Mouse (Mus musculus): Measurements from ENCODE around the gene Psmd13. TPM values are rescaled to one million over a fixed set of nuclear protein-coding genes. Genes with fewer than 3 reads are reported as not detected.

The Psmd13 gene
- polyA plus RNA-seq, 2 experiments from 2014 or later, result 110 to 160 TPM

GRCm38 (mm10) chr7:140907697-140908096 is 25.9 kb downstream of the Psmd13 start:
- no peak for ATAC-seq

DNA sequence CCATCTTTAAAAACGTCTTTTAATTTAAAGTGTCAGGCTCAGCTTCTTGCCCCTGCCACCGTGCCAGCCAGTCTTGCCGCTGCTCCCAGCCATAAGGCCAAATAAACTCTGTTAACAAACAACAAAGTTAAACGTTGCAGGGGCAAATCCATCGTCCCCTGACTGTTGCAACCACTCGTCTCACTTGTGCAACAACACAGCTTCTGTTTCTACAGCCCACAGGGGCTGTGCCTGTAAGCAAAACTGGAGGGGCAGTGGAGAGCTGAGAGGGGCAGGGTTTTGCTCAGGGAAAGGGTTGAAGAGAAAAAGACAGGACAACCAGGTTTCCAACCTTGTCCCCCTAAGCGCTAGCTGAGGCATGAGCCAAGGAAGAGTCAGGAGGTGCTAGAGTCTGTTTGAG is 26.4 kb downstream of the Psmd13 start:
- no peak for ATAC-seq

GRCm38 (mm10) chr7:140908634-140909107 is 26.9 kb downstream of the Psmd13 start:
- ATAC-seq, result peak; percentile 76

GRCm38 (mm10) chr7:140912293-140912692 is 30.5 kb downstream of the Psmd13 start:
- ATAC-seq, result no peak

GRCm38 (mm10) chr7:140912846-140913482 is 31.2 kb downstream of the Psmd13 start:
- no peak for ATAC-seq

DNA sequence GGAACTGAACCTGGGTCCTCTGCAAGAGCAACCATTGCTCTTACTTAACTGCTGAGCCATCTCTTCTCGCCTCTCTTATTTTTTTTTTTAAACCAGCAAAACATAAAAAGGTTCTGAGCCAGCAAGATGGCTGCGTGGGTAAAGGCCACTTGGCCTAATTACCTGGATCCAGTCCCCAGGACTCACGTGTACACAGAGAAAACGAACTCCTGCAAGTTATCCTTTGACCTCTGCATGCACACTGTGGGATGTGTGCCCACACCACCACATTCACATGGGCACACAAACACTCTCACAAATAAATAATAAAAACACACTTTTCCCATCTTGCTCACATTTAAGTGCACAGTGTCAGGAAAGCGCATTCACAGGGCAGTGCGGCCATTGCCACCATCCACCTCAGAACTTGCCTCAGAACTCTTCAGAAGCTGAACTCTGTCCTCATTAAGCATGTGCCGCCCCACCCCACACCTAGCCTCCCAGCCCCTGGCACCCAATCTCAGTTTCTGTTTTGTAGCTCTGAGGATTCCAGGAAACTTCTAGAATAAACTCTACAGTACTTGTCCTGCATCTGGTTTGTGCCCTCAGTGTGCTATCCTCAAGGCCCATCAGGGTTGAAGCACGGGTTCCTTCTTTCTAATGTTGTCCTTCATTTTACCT is 32.4 kb downstream of the Psmd13 start:
- ATAC-seq, result no peak

- no peak for ATAC-seq
Measured at GRCm38 (mm10) chr7:140919911-140920310, 38.1 kb downstream of the Psmd13 start.

GRCm38 (mm10) chr7:140920418-140921029 is 38.8 kb downstream of the Psmd13 start, which contains the start of gene Nlrp6:
Nlrp6 (plus strand) TSS chr7:140920902.
- no peak for ATAC-seq

GRCm38 (mm10) chr7:140921225-140921975 is 39.6 kb downstream of the Psmd13 start:
- no peak for ATAC-seq

DNA sequence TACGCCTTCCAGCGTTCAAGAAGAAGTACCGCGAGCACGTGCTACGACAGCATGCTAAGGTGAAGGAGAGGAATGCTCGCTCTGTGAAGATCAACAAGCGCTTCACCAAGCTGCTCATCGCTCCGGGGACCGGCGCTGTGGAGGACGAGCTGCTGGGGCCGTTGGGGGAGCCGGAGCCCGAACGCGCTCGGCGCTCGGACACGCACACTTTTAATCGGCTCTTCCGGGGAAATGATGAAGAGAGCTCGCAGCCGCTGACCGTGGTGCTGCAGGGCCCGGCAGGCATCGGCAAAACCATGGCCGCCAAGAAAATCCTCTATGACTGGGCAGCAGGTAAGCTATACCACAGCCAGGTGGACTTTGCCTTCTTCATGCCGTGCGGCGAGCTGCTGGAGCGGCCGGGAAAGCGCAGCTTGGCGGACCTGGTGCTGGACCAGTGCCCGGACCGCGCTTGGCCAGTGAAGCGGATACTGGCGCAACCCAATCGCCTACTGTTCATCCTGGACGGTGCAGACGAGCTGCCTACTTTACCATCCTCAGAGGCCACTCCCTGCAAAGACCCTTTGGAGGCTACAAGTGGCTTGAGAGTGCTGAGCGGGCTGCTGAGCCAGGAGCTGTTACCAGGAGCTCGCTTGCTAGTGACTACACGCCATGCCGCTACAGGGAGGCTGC is 40.8 kb downstream of the Psmd13 start:
- ATAC-seq, result no peak

- ATAC-seq, result no peak
Measured at GRCm38 (mm10) chr7:140923070-140923775, 41.5 kb downstream of the Psmd13 start.

DNA sequence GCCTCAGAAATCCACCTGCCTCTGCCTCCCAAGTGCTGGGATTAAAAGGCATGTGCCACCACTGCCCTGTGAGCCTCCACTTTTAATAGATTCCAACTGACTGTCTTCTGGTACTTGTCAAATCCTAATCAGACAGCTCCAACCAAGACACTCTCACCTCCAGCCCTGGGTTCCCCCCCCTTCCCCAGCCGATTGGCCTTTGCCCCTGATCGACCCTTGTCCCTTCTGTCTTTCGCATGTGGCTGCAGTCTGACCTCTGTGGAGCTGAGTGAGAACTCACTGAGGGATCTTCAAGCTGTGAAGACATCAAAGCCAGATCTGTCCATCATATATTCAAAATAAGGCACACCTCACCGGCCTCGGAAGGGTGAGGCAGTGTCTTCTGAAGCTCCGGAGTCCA is 45.4 kb downstream of the Psmd13 start:
- no peak for ATAC-seq

DNA sequence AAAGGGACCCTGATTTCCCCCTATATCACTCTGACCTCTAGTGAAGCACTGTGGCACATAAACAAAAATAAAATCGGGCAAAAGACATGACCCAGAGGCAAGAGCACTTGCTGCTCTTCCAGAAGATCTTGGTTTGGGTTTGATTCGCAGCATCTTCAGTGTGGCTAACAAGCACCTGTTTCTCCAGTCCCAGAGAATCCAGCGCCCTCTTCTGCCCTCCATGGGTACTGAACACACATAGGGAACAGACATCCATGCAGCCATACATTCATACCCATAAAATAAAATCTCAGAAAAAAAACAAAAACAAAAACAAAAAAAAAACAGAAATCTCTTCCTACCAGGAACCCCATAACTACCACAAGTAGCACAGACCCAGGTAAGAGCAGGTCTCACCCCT is 56.7 kb downstream of the Psmd13 start:
- no peak for ATAC-seq

DNA sequence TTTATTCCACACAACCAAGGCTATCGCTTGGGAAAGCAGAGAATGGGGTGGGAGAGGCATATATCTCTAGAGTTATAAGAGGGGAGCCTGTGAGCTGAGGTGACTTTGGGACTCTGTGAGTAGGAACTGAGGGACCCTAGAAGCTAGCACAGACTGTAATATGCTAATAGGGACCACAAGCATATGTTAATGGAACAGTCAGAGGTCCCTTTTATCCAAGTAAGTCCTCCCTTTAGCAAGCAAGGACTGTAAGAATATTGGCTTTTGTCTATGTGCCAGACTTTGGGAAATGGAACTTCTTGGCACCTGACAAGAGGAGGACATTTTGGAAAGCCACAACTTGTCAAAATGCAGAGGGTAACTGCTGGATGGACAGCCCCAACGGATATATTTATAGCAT is 57.1 kb downstream of the Psmd13 start:
- no peak for ATAC-seq

GRCm38 (mm10) chr7:140939669-140940171 is 58.0 kb downstream of the Psmd13 start:
- no peak for ATAC-seq

GRCm38 (mm10) chr7:140941222-140942051 is 59.7 kb downstream of the Psmd13 start, which contains the start of gene Pgghg:
Pgghg (plus strand) TSS chr7:140941391.
- peak; percentile 87 for ATAC-seq

- ATAC-seq, result no peak
Measured at GRCm38 (mm10) chr7:140942341-140942740, 60.6 kb downstream of the Psmd13 start.

DNA sequence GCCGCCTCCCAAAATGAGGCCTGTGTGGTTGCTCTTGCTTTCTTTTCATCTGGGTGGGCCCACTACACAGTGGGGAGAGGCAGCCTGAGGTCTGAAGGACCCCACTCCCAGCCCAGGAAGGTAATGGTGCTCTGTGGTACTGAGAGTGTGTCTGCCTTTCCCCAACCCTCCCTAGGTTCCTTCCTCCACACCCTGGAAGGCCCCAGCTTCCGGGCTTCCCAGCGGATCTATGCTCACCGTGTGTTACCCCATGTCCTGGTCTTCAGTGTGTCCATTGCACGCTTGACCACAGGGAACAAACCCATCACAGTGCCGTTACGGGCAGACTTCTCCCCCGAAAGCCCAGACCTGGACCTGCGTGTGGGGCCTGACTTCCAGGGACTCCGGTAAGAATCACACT is 61.0 kb downstream of the Psmd13 start:
- no peak for ATAC-seq

DNA sequence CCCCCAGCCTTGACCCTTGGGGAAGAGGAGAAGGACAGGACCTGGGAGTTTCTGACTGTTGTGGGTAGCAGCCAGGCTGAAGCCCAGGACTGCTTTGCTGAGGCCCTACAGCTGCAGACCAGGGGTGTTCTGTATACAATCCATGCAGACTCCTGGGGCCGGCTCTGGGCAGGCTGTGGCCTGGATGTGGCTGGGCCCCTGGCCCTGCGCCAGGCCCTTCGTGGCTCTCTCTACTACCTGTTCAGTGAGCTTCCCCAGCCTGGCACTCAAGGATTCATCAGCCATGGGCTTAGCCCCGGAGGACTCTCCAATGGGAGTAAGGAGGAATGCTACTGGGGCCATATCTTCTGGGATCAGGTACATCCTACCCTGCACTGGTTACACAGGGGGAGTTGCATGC is 61.6 kb downstream of the Psmd13 start:
- ATAC-seq, result no peak

DNA sequence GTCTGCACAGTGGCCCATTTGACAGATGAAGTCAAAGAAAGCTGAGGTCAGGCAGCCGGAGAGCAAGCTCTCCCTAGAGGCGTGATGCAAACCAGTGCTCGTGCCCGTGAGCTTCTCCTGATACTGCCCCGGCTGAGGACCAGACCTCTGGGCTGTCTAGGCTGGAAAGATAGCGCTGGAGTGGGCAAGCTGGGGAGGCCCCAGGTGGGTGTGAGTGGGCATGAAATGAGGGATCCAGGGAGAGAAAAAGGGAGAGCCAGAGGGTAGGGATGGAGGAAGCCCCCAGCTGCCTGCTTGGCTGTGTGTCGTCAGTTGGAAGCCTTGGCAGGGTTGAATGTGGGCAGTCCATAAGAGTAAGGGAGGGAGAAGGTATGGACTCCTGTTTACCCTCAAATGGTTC is 62.5 kb downstream of the Psmd13 start:
- no peak for ATAC-seq

- ATAC-seq, result no peak
Measured at GRCm38 (mm10) chr7:140945247-140945646, 63.5 kb downstream of the Psmd13 start.
